8 mouse cellular contexts compared by ENCODE assay signal in genomic region chr5:53590875-53591682, GRCm38 (mm10).
DNase-seq lines count a peak whose midpoint lies in the region; ATAC-seq and TF ChIP-seq lines count a peak whose summit lies in the region.

No protein-coding gene starts in this region.

- H3K4me3 ChIP-seq in gastrocnemius, adult 2 months: peak overlapping the region; percentile 84
- H3K4me3 ChIP-seq in embryonic facial prominence, embryonic 13.5 days: peak overlapping the region; percentile 88
- H3K4me3 ChIP-seq in hindbrain, embryonic 13.5 days: peak overlapping the region; percentile 89
- H3K4me3 ChIP-seq in limb, embryonic 14.5 days (replicated peaks; ENCODE audit: low read length): peak overlapping the region; percentile 89
- peak overlapping the region; percentile 74 for H3K4me3 ChIP-seq in midbrain, embryonic 16.5 days (ENCODE audit: low read depth, low read length)
- H3K4me3 ChIP-seq in stomach, embryonic 14.5 days (ENCODE audit: low read depth, low read length): peak overlapping the region; percentile 84

- no peaks in the 10 kb centered on the region for H3K36me3 ChIP-seq in embryonic facial prominence, embryonic 13.5 days
- no peaks in the 10 kb centered on the region for H3K36me3 ChIP-seq in hindbrain, embryonic 13.5 days
- no peaks in the 10 kb centered on the region for H3K36me3 ChIP-seq in limb, embryonic 14.5 days (ENCODE audit: control insufficient read depth, insufficient read depth, low read length)
- H3K36me3 ChIP-seq in midbrain, embryonic 16.5 days (ENCODE audit: control insufficient read depth, insufficient read depth, low read length): no peaks in the 10 kb centered on the region
- H3K36me3 ChIP-seq in stomach, embryonic 14.5 days (ENCODE audit: control insufficient read depth, insufficient read depth, low read length): no peaks in the 10 kb centered on the region

- intact Hi-C loops in gastrocnemius, adult 2 months (cut with DNase I): loop anchor here (5.0 kb wide), 2 partner anchors 209 to 324 kb away; partner anchors contain the start of gene Smim20

- no peak for ATAC-seq in embryonic facial prominence, embryonic 13.5 days (ENCODE audit: insufficient number of reproducible peaks, insufficient read depth, low FRiP score, low TSS enrichment, low read depth)
- ATAC-seq in hindbrain, embryonic 13.5 days (ENCODE audit: low FRiP score): peak; percentile 5; the same call in 1 of the 2 replicates
- ATAC-seq in limb, embryonic 14.5 days (ENCODE audit: low FRiP score, low read depth): peak; percentile 0; the same call in 1 of the 2 replicates
- ATAC-seq in midbrain, embryonic 16.5 days: peak; percentile 7
- ATAC-seq in stomach, embryonic 14.5 days (ENCODE audit: insufficient number of reproducible peaks, insufficient read depth, low FRiP score, low read depth): no peak

- under 1% methylated on average over 39 of the region's 67 CpGs for WGBS in embryonic facial prominence, embryonic 13.5 days
- WGBS in hindbrain, embryonic 13.5 days: under 1% methylated on average over 37 of the region's 67 CpGs
- under 1% methylated on average over 30 of the region's 67 CpGs for WGBS in limb, embryonic 14.5 days
- WGBS in midbrain, embryonic 16.5 days: under 1% methylated on average over 48 of the region's 67 CpGs
- WGBS in stomach, embryonic 14.5 days: under 1% methylated on average over 46 of the region's 67 CpGs

- no peak for TF ChIP-seq CTCF in gastrocnemius, adult 2 months (IDR thresholded peaks at IDR 0.05)

- no peaks in the 10 kb centered on the region for H3K27me3 ChIP-seq in embryonic facial prominence, embryonic 13.5 days
- H3K27me3 ChIP-seq in hindbrain, embryonic 13.5 days: peaks cover 3% of the 10 kb centered on the region; the same call in 1 of the 2 replicates
- no peaks in the 10 kb centered on the region for H3K27me3 ChIP-seq in limb, embryonic 14.5 days (ENCODE audit: control insufficient read depth, insufficient read depth, low read length)
- no peaks in the 10 kb centered on the region for H3K27me3 ChIP-seq in midbrain, embryonic 16.5 days (ENCODE audit: control insufficient read depth, insufficient read depth, low read depth, low read length)
- no peaks in the 10 kb centered on the region for H3K27me3 ChIP-seq in stomach, embryonic 14.5 days (ENCODE audit: control insufficient read depth, insufficient read depth, low read length)

- DNase-seq in gastrocnemius, adult 2 months: peak; percentile 55
- no peak for DNase-seq in gastrocnemius, adult 18-20 months (ENCODE audit: low spot score)
- DNase-seq in adrenal gland, postnatal 14 days: peak; percentile 59
- DNase-seq in limb, embryonic 14.5 days (ENCODE audit: low spot score): no peak

- H3K9ac ChIP-seq in embryonic facial prominence, embryonic 13.5 days: peak overlapping the region; percentile 98
- H3K9ac ChIP-seq in hindbrain, embryonic 13.5 days: peak overlapping the region; percentile 97
- peak overlapping the region; percentile 96 for H3K9ac ChIP-seq in limb, embryonic 14.5 days (ENCODE audit: low read depth, low read length, severe bottlenecking)
- peak overlapping the region; percentile 80 for H3K9ac ChIP-seq in midbrain, embryonic 16.5 days (ENCODE audit: low read depth, low read length)
- peak overlapping the region; percentile 95 for H3K9ac ChIP-seq in stomach, embryonic 14.5 days (replicated peaks; ENCODE audit: low read depth, low read length)

- peak overlapping the region; percentile 73 for H3K4me2 ChIP-seq in embryonic facial prominence, embryonic 13.5 days
- peak overlapping the region; percentile 77 for H3K4me2 ChIP-seq in hindbrain, embryonic 13.5 days
- H3K4me2 ChIP-seq in limb, embryonic 14.5 days (replicated peaks; ENCODE audit: low read depth, low read length, severe bottlenecking): peak overlapping the region; percentile 96
- peak overlapping the region; percentile 70 for H3K4me2 ChIP-seq in midbrain, embryonic 16.5 days (ENCODE audit: low read length)
- H3K4me2 ChIP-seq in stomach, embryonic 14.5 days (replicated peaks; ENCODE audit: low read depth, low read length): peak overlapping the region; percentile 79

- H3K9me3 ChIP-seq in embryonic facial prominence, embryonic 13.5 days: no peaks in the 10 kb centered on the region
- H3K9me3 ChIP-seq in hindbrain, embryonic 13.5 days: no peaks in the 10 kb centered on the region
- no peaks in the 10 kb centered on the region for H3K9me3 ChIP-seq in limb, embryonic 14.5 days (ENCODE audit: control insufficient read depth, low read length)
- no peaks in the 10 kb centered on the region for H3K9me3 ChIP-seq in midbrain, embryonic 16.5 days (replicated peaks; ENCODE audit: control insufficient read depth, low read length, poor library complexity, severe bottlenecking)
- no peaks in the 10 kb centered on the region for H3K9me3 ChIP-seq in stomach, embryonic 14.5 days (ENCODE audit: control insufficient read depth, low read depth, low read length)

- H3K4me1 ChIP-seq in embryonic facial prominence, embryonic 13.5 days: peaks cover 28% of the 10 kb centered on the region
- H3K4me1 ChIP-seq in hindbrain, embryonic 13.5 days (replicated peaks): peaks cover 38% of the 10 kb centered on the region
- peaks cover 14% of the 10 kb centered on the region; the same call in 1 of the 2 replicates for H3K4me1 ChIP-seq in limb, embryonic 14.5 days (ENCODE audit: control insufficient read depth, insufficient read depth, low read length)
- peaks cover 28% of the 10 kb centered on the region for H3K4me1 ChIP-seq in midbrain, embryonic 16.5 days (ENCODE audit: control insufficient read depth, insufficient read depth, low read length)
- peaks cover 18% of the 10 kb centered on the region; the same call in 1 of the 2 replicates for H3K4me1 ChIP-seq in stomach, embryonic 14.5 days (ENCODE audit: control insufficient read depth, insufficient read depth, low read length)

- no peak for TF ChIP-seq POLR2A in limb, embryonic 14.5 days (IDR thresholded peaks at IDR 0.05; ENCODE audit: borderline replicate concordance, extremely low read depth, insufficient read depth, insufficient read length)

- peak overlapping the region; percentile 99 for H3K27ac ChIP-seq in gastrocnemius, adult 2 months
- H3K27ac ChIP-seq in embryonic facial prominence, embryonic 13.5 days: peak overlapping the region; percentile 98
- peak overlapping the region; percentile 98 for H3K27ac ChIP-seq in hindbrain, embryonic 13.5 days
- peak overlapping the region; percentile 96 for H3K27ac ChIP-seq in limb, embryonic 14.5 days (replicated peaks; ENCODE audit: low read depth, low read length)
- H3K27ac ChIP-seq in midbrain, embryonic 16.5 days (ENCODE audit: low read length): peak overlapping the region; percentile 94
- H3K27ac ChIP-seq in stomach, embryonic 14.5 days (ENCODE audit: low read length): peak overlapping the region; percentile 85

Comparison
In these comparisons a context has a peak if more than half of its experiments do, and no peak if none do; other contexts are left out.
1. DNase-seq: peak in gastrocnemius, adult 2 months (single experiment) and adrenal gland, postnatal 14 days (single experiment); none in gastrocnemius, adult 18-20 months (single experiment) and limb, embryonic 14.5 days (single experiment).
2. ATAC-seq: peak in hindbrain, embryonic 13.5 days (single experiment), limb, embryonic 14.5 days (single experiment) and midbrain, embryonic 16.5 days (single experiment); none in embryonic facial prominence, embryonic 13.5 days (single experiment) and stomach, embryonic 14.5 days (single experiment).
3. Peak in every context shown above with its lines, with median percentiles within 50 percentile points of each other: H3K27ac ChIP-seq, H3K4me3 ChIP-seq, H3K4me2 ChIP-seq and H3K9ac ChIP-seq.